Mouse (Mus musculus) spleen, adult 18-20 months (tissue): ENCODE data around the gene Csgalnact2.

Source experiments
- DNase-seq, 2 experiments: peaks; one replicate each; pipeline ENCODE4 v3.0.0; 2022; ENCODE audit warnings: mixed read lengths in 2 of 2

Csgalnact2 gene

DNA sequence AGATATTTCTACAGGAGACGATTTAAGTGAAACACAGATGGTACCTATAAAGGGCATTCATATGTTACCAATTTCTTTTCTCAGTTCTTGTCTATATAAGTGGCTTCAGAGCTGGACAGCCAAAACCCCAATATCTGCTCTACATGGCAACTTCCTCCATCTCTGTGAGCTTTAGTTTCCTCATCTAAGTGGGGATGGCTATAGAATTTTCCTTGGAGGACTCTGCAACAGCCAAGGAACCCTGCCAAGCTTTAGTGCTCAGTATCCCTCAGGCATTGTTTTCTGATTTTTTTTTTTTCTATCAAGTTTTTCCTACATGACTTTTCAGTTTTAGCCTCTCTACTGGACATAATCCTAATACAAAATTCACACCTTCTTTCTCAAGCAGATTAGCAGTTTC is 4.5 kb downstream of the Csgalnact2 start:
- DNase-seq = no peak

DNA sequence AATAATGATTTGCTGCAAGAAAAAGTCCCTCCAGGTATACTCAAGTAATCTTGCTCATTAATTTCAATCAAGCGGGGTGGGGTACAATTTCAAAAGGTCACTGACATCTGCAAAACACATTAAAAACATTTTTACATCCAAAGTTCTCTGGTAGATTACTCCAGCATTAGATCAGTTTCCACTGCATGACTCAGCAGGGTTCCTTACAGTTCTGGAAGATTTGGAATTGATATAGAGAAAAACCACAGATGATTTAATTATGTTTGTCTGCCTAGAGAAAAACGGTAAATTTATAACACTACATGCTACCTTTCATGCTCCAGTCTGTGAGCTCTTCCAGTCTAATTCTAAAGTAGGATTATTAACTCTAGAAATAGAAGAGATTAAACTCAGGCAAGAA is 8.9 kb downstream of the Csgalnact2 start:
- no peak for DNase-seq

DNA sequence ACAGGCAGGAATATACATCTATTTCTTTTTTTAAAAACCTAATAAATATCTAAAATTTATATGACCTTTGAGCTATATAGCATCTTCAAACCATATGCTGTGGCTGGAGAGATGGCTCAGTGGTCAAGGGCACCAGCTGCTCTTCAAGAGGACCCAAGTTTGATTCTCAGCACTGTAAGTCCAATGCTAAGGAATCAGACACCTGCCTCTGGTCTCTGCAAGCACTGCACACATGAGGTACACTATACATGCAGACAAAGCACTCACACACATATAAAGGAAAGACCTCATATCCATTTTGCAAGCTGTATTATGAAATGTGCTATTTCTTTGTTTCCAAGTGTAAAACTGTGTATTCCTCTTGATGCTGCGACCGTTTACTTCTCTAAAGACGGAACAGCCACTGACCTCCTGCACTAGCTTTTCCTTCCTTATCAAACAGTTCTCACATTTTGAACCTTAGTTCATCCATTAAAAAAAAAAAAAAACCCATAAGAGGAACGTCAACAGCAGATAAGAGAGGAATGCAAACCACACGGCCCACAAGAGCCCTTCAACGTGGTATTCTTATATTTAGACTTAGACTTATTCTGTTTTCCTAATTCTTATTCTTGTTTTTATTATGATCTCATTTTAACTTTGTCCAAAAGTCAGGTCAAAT is 11.0 kb downstream of the Csgalnact2 start:
- no peak for DNase-seq

DNA sequence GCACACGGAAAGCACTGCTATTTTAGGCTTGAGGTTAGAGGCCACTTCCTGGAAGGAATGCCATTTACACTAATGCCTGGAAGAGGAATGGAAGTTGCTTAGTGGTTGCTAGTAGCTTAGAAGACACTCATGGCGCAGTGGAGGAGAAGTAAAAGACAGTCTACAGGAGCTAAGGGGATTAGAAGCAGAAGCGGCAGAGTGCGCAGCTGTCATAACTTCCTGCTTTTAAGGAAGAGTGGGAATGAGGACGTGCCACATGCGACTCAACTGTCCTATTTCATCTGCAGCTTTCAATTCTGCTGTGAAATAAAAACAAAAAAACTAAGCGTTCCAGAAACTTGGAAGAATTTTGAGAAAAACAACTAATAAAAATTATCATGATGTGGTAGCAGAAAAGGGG is 11.7 kb downstream of the Csgalnact2 start:
- DNase-seq = no peak

DNA sequence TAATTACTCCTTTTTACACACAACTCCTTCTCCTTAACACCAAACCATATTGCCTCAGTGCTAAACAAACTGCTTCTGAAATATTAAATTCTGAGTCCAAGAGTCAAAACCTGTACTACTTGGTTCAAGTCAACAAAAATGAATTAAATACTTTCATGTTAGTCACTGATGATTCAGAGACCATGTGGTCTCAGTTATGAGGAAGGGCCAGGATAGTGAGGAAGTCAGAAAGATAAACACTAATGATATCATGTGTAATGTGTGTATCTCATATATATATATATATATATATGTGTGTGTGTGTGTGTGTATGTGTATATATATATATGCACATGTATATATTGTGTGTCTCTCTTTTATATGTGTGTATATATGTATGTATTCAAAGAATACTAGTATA is 12.4 kb downstream of the Csgalnact2 start:
- no peak for DNase-seq

DNA sequence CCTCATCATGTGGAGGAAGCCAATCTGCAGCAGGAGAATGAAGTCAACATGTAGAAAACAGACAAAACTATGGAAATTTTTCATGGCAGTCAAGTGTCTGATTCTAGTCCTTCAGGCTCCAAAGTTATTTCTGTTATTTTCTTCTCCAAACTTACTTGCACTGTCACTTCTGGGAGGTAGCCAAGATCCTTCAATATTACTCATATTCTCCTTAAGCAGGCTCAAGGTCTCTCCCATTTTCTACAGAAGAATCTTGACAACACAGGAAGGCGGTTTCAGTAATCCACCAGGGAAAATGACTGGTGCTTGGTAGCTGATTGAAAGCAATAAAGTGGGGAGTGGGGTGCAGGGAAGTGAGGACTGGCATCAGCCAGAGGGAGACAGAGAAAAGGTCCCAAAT is 16.2 kb downstream of the Csgalnact2 start:
- DNase-seq = no peak

DNA sequence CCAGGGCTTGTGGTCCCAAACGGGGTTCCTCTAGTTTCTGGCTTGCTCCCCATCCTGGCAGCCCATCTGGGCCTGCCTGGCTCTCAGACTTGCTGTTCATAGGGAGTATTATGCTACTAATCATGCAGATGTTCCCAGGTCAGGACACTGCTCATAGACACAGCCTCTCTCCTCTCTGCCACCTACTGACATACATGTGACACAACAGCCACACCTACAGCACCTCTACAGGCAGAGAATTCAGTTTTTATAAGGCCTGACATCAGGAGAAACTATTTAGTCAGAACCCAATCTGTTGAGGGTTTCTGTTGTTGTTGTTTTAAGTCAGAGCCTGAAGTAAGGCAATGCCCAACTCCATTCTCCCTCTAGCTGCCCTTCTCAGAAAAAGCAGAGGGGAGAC is 27.1 kb downstream of the Csgalnact2 start:
- no peak for DNase-seq

DNA sequence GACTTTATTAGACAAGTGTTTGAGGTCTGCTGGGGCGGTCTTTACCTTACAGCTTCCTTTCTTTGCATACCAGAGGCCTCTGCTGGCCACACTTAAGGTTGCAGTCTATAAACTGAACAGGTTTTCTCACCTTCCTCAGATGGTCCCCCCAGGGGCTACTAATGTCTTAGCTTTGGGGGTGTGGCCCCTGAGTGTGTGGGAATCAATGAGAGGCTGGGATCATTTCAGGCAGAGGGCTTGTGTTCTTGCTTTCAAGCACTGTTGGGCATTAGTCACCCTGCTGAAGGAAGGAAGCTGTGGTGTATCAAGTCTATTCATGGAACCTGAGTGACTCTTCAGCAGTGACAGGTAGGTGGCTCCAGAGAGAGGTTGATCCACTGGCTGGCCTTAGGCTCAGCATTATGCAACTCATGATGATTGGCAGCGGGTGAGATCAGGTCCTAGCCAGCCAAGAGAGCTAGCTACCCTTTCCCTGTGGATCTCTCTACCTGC is 39.6 kb downstream of the Csgalnact2 start:
- no peak for DNase-seq

DNA sequence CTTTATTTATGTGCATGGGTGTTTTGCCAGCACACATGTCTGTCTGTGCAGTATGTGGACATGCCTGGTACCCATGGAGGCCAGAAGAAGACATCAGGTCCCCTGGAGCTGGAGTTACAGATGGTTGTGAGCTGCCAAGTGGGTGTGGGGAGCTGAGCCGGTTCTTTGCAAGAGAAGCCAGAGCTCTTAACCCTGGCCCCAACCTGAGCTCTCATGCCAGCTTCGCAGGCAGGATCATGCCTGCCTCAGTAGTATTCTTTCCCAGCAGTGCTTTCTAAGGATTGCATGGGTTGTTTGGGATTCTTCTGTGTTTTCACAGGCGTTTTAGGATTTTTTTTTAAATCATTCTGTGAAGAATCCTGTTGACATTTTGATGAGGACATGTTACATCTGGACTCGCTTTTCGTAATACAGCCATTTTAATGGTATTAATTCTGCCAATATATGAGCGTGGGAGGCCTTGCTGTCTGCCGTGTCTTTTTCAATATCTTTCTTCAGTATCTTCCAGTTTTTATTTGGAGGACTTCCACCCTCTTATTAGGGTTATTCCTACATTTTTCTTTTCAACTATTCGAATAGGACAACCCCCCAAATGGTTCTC is 41.1 kb downstream of the Csgalnact2 start:
- DNase-seq = no peak

DNA sequence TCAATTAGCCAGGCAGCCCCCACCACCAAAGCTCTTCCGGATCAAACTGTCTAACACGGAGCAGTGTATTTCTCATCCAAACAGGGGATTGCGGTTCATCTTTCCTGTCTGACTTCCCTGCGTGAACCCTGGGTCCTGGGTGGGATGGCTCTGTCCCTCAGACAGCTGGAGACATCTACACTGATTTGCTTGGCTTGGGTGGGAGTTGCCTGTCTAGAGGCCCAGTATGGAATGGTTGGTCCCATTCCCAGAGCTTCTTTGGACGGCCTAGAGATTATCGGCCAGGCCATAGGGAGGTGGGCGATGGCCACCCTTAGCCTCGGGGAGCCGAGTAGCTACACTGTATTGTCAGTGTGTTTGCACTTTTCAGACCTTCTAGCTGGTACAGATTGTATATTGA is 48.1 kb downstream of the Csgalnact2 start:
- DNase-seq = no peak

DNA sequence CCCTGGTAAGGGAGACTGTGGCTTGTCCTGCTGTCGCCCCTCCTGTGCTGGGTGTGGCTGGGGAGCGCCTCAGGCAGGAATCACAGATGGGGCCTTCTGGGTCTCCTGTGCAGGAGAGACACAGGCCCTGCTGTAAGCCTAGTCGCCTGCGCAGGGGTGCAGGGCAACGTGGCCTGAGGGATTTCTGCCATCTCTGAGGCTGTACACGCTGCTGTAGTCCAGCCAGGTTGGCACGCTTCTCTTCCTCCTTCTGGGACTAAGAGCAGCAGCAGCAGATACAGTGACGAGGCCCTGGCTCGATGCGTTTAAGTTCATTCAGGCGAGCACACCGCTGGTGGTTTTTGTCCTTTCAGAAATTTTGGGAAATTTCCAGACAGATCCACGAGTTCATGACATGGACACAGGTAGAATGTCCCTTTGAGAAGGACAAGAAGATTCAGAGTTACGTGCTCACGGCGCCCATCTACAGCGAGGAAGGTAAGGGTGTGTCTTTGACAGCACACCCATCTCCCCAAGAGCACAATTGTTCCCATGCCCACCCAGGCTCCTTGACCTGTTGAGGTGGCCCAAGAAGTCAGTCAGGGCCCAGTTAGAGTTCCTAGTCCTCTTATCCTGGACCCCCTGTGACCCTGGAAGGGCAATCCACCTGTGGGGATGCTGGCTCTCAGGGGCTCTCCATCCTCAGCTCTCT is 50.0 kb downstream of the Csgalnact2 start:
- DNase-seq = no peak

DNA sequence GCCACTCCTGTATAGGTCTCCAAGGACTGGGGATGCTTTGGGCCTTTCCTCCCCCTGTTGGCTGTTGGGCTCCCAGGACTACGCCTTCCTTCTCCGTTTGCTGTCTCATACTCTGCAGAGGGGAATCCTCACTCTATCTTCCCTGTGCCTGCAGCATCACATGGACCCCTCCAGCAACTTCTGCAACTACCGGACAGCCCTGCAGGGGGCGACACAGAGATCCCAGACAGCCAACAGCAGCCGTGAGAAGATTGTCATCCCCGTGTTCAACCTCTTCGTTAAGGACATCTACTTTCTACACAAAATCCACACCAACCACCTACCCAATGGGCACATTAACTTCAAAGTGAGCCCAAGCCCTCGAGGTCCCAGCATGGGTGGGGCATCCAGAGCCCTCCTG is 51.0 kb downstream of the Csgalnact2 start:
- no peak for DNase-seq

DNA sequence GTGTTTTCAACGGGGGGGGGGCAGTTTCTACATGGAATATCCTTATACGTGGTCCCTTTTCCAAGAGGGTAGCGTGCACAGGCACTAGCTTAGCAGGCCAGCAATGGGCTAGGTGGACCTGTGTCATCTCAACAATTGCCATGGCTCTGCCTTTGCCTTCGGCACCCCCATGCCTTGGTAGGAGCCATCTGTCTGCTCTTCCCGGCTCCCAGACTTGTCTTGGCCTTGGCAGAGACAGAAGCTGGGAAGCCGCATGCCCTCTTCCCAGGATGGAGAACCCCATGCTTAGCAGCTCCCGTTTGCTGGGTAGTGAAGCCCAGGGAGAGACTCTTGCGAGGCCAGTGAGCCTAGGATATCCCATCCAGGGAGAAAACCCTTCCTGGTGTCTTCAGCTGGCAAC is 54.3 kb downstream of the Csgalnact2 start:
- no peak for DNase-seq

DNA sequence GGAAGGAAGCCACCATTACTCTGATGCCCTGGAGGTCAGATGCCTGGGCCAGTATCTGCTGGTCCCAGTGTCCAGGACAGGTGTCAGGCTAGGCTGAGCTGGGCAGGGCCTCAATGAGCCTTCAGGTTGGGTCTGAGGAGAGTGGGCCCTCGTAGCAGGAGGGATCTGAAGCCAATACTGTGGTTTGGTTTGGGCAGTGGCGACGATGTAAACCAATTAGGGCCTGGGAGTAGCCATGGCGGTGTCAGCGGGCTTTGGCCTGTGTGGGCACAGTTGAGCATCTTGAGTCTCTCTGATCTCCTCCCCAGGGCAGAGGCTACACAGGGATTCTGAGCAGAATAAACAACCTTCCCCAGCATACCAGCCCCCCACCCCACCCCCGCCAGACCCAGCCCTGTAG is 55.3 kb downstream of the Csgalnact2 start:
- no peak for DNase-seq

DNA sequence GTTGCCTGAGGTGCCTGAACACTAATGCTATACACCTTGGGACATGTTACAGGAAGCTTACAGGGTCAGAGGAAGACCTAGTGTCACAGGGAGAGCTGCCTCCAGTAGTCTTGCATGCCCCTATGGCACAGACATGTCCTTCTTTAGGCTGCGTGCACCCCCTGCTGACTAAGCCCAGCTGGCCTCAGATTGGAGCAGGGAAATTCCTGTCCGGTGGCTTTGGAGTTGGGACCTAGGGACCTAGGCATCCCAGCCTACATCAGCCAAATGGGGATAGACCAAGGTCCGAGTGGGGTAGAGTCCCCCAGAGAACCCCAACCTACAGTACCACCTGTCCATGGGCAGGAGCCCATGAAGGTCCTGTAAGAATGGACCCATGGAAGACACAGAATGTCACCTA is 56.6 kb downstream of the Csgalnact2 start:
- no peak for DNase-seq

DNA sequence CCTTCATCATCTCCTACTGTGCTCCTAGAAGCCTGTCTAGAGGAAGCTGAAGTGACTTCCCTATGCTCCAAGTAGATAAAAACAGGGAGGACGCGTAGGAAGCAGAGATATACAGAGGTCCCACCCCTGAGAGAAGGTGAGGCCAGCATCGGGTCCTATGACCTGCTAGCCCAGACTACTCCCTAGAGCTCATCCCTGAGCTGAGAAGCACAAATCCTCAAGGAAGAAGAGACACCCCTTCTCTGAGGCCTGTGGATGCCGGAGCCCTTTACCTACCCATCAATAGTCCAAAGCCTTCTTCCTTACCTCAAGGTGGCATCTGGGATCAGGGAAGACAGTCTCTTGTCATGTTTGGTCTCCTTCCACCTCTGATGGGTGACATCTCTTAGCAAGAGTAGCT is 58.2 kb downstream of the Csgalnact2 start:
- DNase-seq = no peak

DNA sequence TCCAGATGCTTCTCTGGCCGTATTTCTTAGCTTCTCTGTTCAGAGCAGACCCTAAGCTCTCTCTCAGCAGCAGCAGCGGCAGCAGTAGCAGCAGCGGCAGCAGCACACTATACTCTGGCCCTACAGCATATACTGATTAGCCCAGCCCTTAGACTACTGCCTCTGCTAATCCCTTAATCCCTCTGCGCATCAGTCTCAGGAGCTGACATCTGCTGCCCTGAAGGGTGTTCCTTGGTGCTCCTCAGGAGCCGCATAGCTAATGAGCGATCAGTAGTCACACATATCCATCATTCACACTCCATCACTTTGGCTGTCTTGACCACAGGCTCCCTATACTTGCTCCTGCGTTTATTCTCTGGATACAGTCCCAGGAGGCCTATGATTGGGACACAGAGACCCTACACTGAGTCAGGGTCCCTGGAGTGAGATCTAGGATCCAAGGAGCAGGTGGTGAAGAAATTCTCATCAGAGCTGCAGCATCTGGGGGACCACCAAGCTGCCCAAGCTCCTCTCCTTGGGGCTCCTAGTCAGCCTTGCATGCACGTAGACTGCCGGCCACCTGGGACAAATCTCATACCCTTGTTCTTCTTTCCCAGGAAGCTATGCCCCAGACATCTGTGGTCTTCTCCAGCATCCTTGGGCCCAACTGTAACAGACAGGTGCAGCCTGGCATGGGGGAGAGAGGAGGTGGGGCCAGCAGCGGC is 59.0 kb downstream of the Csgalnact2 start:
- DNase-seq = no peak

DNA sequence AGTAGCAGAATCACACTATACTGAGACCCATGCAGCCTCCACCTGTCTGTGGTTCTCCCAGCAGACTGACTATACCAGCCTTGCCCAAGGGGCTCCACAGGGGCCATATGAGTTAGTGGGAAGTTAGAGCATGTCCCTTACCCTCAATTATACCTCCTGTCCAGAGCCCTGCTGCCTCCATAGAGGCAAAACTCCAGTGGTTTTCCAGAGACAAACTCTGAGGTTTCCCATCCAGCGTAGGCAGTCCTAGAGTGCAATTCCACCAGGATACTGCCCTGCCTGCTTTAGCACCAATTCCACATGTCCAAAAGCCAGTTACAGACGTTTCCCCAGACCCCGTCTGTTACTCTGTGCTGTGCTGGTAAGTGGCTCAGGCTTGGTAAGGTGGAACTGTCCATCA is 59.6 kb downstream of the Csgalnact2 start:
- no peak for DNase-seq

DNA sequence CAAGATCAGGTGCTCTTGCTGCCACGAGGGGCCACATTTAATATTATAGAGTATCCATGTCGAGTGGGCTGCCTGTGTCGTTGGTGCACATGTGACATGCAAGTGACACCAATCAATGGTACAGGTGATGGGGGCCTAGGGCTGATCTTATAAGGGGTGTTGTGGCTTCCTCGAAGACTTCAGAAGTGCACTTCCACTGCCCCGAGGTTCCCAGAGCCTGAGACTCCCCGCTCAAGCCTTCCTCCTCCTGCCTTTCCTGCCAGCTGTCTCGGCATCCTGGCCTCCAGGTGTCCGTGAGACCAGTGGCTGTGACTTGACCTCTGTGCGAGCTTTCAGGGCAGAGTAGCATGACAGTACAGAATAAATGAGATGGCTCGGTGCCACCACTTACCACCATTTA is 60.2 kb downstream of the Csgalnact2 start:
- DNase-seq = no peak

DNA sequence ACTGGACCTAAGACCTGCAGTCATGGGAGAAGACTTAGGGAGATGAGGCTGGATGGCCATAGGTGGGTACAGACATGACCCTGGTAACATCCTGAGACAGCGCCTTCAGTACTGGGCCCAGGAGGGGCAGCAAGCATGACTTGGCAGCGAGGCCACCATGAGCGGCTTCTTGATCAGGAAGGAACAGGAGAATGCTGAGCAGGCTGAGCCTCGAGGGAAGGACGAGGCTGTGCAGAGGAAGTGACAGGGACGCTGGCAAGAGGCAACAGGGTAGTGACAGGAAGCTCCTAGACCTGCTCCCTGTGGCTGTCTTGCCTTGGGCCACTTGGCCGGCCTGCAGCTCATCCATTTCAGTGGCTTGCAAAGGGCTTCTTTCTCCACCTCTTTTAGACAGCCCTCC is 61.5 kb downstream of the Csgalnact2 start:
- no peak for DNase-seq

DNA sequence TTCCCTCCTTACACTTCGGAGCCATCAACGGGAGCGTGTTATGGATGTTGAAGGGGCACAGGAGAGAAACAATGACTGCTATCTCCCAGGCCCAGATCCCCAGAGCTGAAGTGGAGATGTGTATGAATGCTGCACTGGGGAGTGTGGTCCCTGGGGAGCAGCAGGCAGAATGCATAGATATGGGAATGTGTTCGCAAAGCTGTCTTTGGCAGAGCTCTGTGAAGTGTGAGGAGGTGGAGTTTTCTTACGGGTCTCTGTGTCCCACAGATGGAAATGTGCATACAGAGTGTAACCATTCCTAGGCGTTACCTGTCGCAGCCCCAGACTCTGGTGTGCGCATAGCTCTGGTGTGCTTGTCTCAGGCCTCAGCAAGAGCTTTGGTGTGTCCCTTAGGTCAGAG is 62.2 kb downstream of the Csgalnact2 start:
- DNase-seq = no peak

DNA sequence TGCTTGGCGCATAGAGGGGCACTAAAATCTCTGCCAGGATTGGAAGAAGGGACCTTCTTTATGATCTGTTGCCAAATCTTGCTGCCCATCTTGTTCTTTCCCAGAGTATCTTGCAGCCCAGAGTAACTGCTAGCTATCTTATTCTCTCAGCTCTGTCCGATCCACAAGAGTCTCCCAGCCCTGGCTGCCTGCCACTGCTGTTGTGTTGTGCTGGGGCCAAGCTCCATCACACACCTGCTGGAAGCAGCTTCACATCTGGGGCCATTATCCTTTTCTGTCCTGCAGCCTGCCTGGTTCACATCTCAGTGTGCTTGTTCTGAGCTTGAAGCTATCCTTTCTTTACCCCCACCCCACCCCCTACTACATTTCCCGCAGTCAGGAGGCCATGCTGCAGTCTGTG is 62.7 kb downstream of the Csgalnact2 start:
- DNase-seq = no peak

DNA sequence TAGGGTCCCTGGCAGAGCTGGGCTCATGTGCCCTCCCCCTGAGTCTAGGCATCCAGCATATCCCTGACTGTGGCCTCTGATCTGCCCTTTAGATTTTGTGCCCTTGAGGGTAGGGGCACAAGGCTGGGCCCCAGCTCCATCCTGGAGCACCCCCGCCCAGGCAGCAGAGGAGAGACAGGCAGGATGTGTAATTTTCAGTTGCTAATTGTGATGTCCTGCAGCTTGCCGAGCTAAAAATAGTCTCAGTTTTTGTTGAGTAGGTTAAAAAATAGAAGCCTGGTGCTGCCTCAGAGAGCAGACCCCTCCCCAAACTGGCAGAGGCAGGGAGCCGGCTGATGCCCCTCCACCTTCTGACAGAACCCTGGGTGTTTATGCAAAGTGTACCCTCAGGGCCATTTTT is 64.8 kb downstream of the Csgalnact2 start:
- DNase-seq = no peak

DNA sequence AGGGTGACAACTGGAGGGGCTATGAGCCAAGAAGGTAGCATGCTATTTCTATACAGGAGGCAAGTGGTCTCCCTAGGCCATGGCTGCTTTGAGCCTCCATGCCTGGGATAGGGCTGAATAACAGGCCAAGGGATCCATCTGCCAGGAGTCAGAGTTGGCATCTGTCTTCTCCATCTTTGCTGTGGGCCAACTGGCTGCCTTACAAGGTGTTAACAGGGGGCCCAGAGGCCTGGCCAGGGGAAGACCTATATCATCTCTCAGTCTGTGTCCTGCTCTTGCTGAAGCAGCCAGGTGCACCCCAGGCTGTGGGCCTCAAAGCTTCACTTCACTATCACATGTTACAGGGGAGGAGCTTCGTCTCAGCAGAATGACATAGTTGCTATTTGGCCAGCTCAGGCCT is 66.8 kb downstream of the Csgalnact2 start:
- no peak for DNase-seq
